Mouse (Mus musculus): ENCODE measurements around the gene Prr36. TPM values are rescaled to one million over a fixed set of nuclear protein-coding genes. Genes with fewer than 3 reads are reported as not detected.
A peak's percentile ranks its signal among the peaks of the same experiment; 100 is the strongest.

Prr36 gene
- polyA plus RNA-seq, 1 experiment from 2014 or later: 39.2 TPM

GRCm38 (mm10) chr8:4252934-4253841 is 35.9 kb upstream of the Prr36 start, which contains the start of gene Snapc2:
Snapc2 (plus strand) TSS chr8:4253080.
- WGBS: under 1% methylated on average over 69 of the region's 69 CpGs
- peak within 1 kb of the TSS; percentile 91 for H3K9ac ChIP-seq
- peaks cover 47% of the 10 kb centered on the region for H3K4me1 ChIP-seq
- H3K36me3 ChIP-seq: peaks cover 29% of the 10 kb centered on the region
- peak within 1 kb of the TSS; percentile 95 for H3K27ac ChIP-seq
- peak within 1 kb of the TSS; percentile 86 for H3K4me2 ChIP-seq (replicated peaks)
- H3K4me3 ChIP-seq: peak within 1 kb of the TSS; percentile 89
- H3K27me3 ChIP-seq: 0 out of 2 replicates have a peak, but pooled peaks cover under 1% of the 10 kb centered on the region
- H3K9me3 ChIP-seq (replicated peaks): no peaks in the 10 kb centered on the region
- peak; percentile 88 for ATAC-seq (ENCODE audit: low FRiP score)

GRCm38 (mm10) chr8:4252116-4252760 is 35.0 kb upstream of the Prr36 start:
- Histone ChIP-seq H3K27me3 (0 out of 2 replicates have a peak, but pooled peaks cover 4% of the 10 kb centered on the region), H3K9me3 (replicated peaks) (no peaks in the 10 kb centered on the region), H3K36me3 (peaks cover 36% of the 10 kb centered on the region), H3K4me2 (replicated peaks) (peak overlapping the region; percentile 86), H3K4me3 (peak overlapping the region; percentile 89), H3K4me1 (peaks cover 38% of the 10 kb centered on the region), H3K9ac (peak overlapping the region; percentile 91), H3K27ac (peak overlapping the region; percentile 95; the same call in 1 of the 2 replicates)
- WGBS: 47% methylated on average over 8 of the region's 8 CpGs
- no peak for ATAC-seq (ENCODE audit: low FRiP score)

- peaks cover 40% of the 10 kb centered on the region for H3K36me3 ChIP-seq
- H3K4me2 ChIP-seq (replicated peaks): 0 out of 2 replicates have a peak overlapping the region, but pooled peaks have one; percentile 3
- ATAC-seq (ENCODE audit: low FRiP score): 0 out of 2 replicates have a peak, but pooled peaks have one; percentile 1
- peaks cover 29% of the 10 kb centered on the region for H3K4me1 ChIP-seq
- H3K27me3 ChIP-seq: 0 out of 2 replicates have a peak, but pooled peaks cover 4% of the 10 kb centered on the region
- no peak overlapping the region for H3K27ac ChIP-seq
- no peaks in the 10 kb centered on the region for H3K9me3 ChIP-seq (replicated peaks)
- WGBS: 29% methylated on average over 26 of the region's 26 CpGs
- no peak overlapping the region for H3K4me3 ChIP-seq
- H3K9ac ChIP-seq: no peak overlapping the region
Observed at GRCm38 (mm10) chr8:4250306-4250970, 33.2 kb upstream of the Prr36 start.

GRCm38 (mm10) chr8:4249213-4249612 is 32.0 kb upstream of the Prr36 start:
- 13% methylated on average over 29 of the region's 29 CpGs for whole genome bisulfite sequencing
- H3K9ac ChIP-seq: no peak overlapping the region

GRCm38 (mm10) chr8:4247951-4248540 is 30.8 kb upstream of the Prr36 start, which contains the start of gene Tgfbr3l:
Tgfbr3l (plus strand) TSS chr8:4248214.
- WGBS: 79% methylated on average over 15 of the region's 15 CpGs
- no peak for ATAC-seq (ENCODE audit: low FRiP score)
- 0 out of 2 replicates have a peak, but pooled peaks cover 4% of the 10 kb centered on the region for H3K27me3 ChIP-seq
- H3K9ac ChIP-seq: no peak within 1 kb of the TSS
- no peak within 1 kb of the TSS for H3K4me2 ChIP-seq (replicated peaks)
- no peaks in the 10 kb centered on the region for H3K9me3 ChIP-seq (replicated peaks)
- H3K27ac ChIP-seq: no peak within 1 kb of the TSS
- H3K36me3 ChIP-seq: peaks cover 54% of the 10 kb centered on the region
- no peak within 1 kb of the TSS for H3K4me3 ChIP-seq
- H3K4me1 ChIP-seq: peaks cover 17% of the 10 kb centered on the region

More at GRCm38 (mm10) chr8:4249213-4249612, 32.0 kb upstream of the Prr36 start:
- no peak overlapping the region for H3K4me2 ChIP-seq (replicated peaks)
- no peak overlapping the region for H3K27ac ChIP-seq
- H3K36me3 ChIP-seq: peaks cover 43% of the 10 kb centered on the region
- H3K4me1 ChIP-seq: peaks cover 24% of the 10 kb centered on the region
- H3K4me3 ChIP-seq: no peak overlapping the region
- no peak for ATAC-seq (ENCODE audit: low FRiP score)
- 0 out of 2 replicates have a peak, but pooled peaks cover 4% of the 10 kb centered on the region for H3K27me3 ChIP-seq
- no peaks in the 10 kb centered on the region for H3K9me3 ChIP-seq (replicated peaks)

GRCm38 (mm10) chr8:4247241-4247640 is 30.0 kb upstream of the Prr36 start:
- no peak overlapping the region for H3K4me2 ChIP-seq (replicated peaks)
- 85% methylated on average over 8 of the region's 8 CpGs for WGBS
- no peaks in the 10 kb centered on the region for H3K9me3 ChIP-seq (replicated peaks)
- H3K36me3 ChIP-seq: peaks cover 62% of the 10 kb centered on the region
- H3K27ac ChIP-seq: no peak overlapping the region
- peaks cover 12% of the 10 kb centered on the region for H3K4me1 ChIP-seq
- H3K27me3 ChIP-seq: 0 out of 2 replicates have a peak, but pooled peaks cover 4% of the 10 kb centered on the region
- no peak overlapping the region for H3K4me3 ChIP-seq
- no peak for ATAC-seq (ENCODE audit: low FRiP score)
- H3K9ac ChIP-seq: no peak overlapping the region

GRCm38 (mm10) chr8:4245737-4246136 is 28.5 kb upstream of the Prr36 start:
- Histone ChIP-seq H3K4me2 (replicated peaks) (no peak overlapping the region), H3K27ac (no peak overlapping the region), H3K9me3 (replicated peaks) (no peaks in the 10 kb centered on the region), H3K4me3 (no peak overlapping the region), H3K9ac (no peak overlapping the region), H3K27me3 (0 out of 2 replicates have a peak, but pooled peaks cover 4% of the 10 kb centered on the region), H3K36me3 (peaks cover 70% of the 10 kb centered on the region), H3K4me1 (peaks cover 18% of the 10 kb centered on the region)
- 84% methylated on average over 13 of the region's 13 CpGs for WGBS
- no peak for ATAC-seq (ENCODE audit: low FRiP score)

GRCm38 (mm10) chr8:4245061-4245460 is 27.8 kb upstream of the Prr36 start:
- H3K4me3 ChIP-seq: no peak overlapping the region

GRCm38 (mm10) chr8:4239193-4239890 is 22.1 kb upstream of the Prr36 start:
- 14% methylated on average over 19 of the region's 19 CpGs for WGBS
- H3K4me1 ChIP-seq: peaks cover 25% of the 10 kb centered on the region
- ATAC-seq (ENCODE audit: low FRiP score): peak; percentile 26; the same call in 1 of the 2 replicates

More at GRCm38 (mm10) chr8:4245061-4245460, 27.8 kb upstream of the Prr36 start:
- no peak overlapping the region for H3K27ac ChIP-seq
- H3K27me3 ChIP-seq: 0 out of 2 replicates have a peak, but pooled peaks cover 4% of the 10 kb centered on the region
- peaks cover 73% of the 10 kb centered on the region for H3K36me3 ChIP-seq
- no peaks in the 10 kb centered on the region for H3K9me3 ChIP-seq (replicated peaks)
- no peak for ATAC-seq (ENCODE audit: low FRiP score)
- H3K9ac ChIP-seq: no peak overlapping the region
- H3K4me1 ChIP-seq: peaks cover 20% of the 10 kb centered on the region
- 93% methylated on average over 5 of the region's 5 CpGs for WGBS
- H3K4me2 ChIP-seq (replicated peaks): no peak overlapping the region

GRCm38 (mm10) chr8:4238434-4239192 is 21.4 kb upstream of the Prr36 start, which contains the start of the genes Map2k7 and Gm49320:
Map2k7 (plus strand) TSS chr8:4238740.
Gm49320 (plus strand) TSS chr8:4238865.
- under 1% methylated on average over 56 of the region's 71 CpGs for WGBS

More at GRCm38 (mm10) chr8:4239193-4239890, 22.1 kb upstream of the Prr36 start:
- peaks cover 34% of the 10 kb centered on the region for H3K36me3 ChIP-seq
- no peaks in the 10 kb centered on the region for H3K9me3 ChIP-seq (replicated peaks)
- H3K9ac ChIP-seq: peak overlapping the region; percentile 83
- peak overlapping the region; percentile 92 for H3K27ac ChIP-seq
- H3K27me3 ChIP-seq: 0 out of 2 replicates have a peak, but pooled peaks cover 4% of the 10 kb centered on the region
- peak overlapping the region; percentile 85 for H3K4me2 ChIP-seq (replicated peaks)
- H3K4me3 ChIP-seq: peak overlapping the region; percentile 81

More at GRCm38 (mm10) chr8:4238434-4239192, 21.4 kb upstream of the Prr36 start, which contains the start of the genes Map2k7 and Gm49320:
- Histone ChIP-seq H3K4me1 (peaks cover 25% of the 10 kb centered on the region), H3K27me3 (0 out of 2 replicates have a peak, but pooled peaks cover 4% of the 10 kb centered on the region), H3K9me3 (replicated peaks) (no peaks in the 10 kb centered on the region), H3K27ac (peak within 1 kb of the TSS; percentile 92), H3K9ac (peak within 1 kb of the TSS; percentile 83), H3K4me2 (replicated peaks) (peak within 1 kb of the TSS; percentile 85), H3K36me3 (peaks cover 26% of the 10 kb centered on the region), H3K4me3 (peak within 1 kb of the TSS; percentile 81)
- peak; percentile 93 for ATAC-seq (ENCODE audit: low FRiP score)

Data from hindbrain, embryonic 12.5 days (tissue).